Mouse (Mus musculus) forebrain, embryonic 11.5 days (tissue): ENCODE data around the gene H2al2b. TPM values are rescaled to one million over a fixed set of nuclear protein-coding genes. Genes with fewer than 3 reads are reported as not detected.
"Not testable (repeated sequence)": the region's sequence is repeated elsewhere in the genome, so short reads cannot be mapped to it uniquely, and the experiment has no call there.

Source experiments
- ATAC-seq: fragments of 200-750 bp; cut with Nextera tagmentation; replicated peaks from 2 replicates; pipeline ENCODE4 v1.8.0; 2017; ENCODE audit warnings: moderate TSS enrichment; ENCODE audit not compliant: low FRiP score
- DNase-seq: peaks from one replicate; pipeline ENCODE4 v3.0.0-alpha.2; 2017; ENCODE audit warnings: low spot score
- H3K27ac ChIP-seq: fragments of 300-500 bp; sonication (generic); 2 replicates; pipeline ENCODE4 v1.5.1; 2014; ENCODE audit warnings: low read depth, low read length
- H3K27me3 ChIP-seq: fragments of 300-500 bp; sonication (generic); 2 replicates; pipeline ENCODE4 v1.6.1; 2014; ENCODE audit warnings: mild to moderate bottlenecking, low read length, mixed read lengths; ENCODE audit not compliant: control insufficient read depth, insufficient read depth
- H3K36me3 ChIP-seq: fragments of 300-500 bp; sonication (generic); 2 replicates; pipeline ENCODE4 v1.6.1; 2014; ENCODE audit warnings: mild to moderate bottlenecking, low read length, moderate library complexity, mixed read lengths; ENCODE audit not compliant: control insufficient read depth, insufficient read depth
- H3K4me1 ChIP-seq: fragments of 300-500 bp; sonication (generic); replicated peaks from 2 replicates; pipeline ENCODE4 v1.6.1; 2014; ENCODE audit warnings: low read length, mixed read lengths; ENCODE audit not compliant: control insufficient read depth, insufficient read depth
- H3K4me2 ChIP-seq: fragments of 300-500 bp; sonication (generic); 2 replicates; pipeline ENCODE4 v1.6.1; 2014; ENCODE audit warnings: low read depth, mild to moderate bottlenecking, low read length, moderate library complexity, mixed read lengths; ENCODE audit not compliant: severe bottlenecking
- H3K4me3 ChIP-seq: fragments of 300-500 bp; sonication (generic); 2 replicates; pipeline ENCODE4 v1.5.1; 2014; ENCODE audit warnings: low read depth, low read length
- H3K9ac ChIP-seq: fragments of 300-500 bp; sonication (generic); 2 replicates; pipeline ENCODE4 v1.6.1; 2014; ENCODE audit warnings: low read length
- H3K9me3 ChIP-seq: fragments of 300-500 bp; sonication (generic); 2 replicates; pipeline ENCODE4 v1.6.1; 2016; ENCODE audit warnings: low read length, mixed read lengths; ENCODE audit not compliant: control insufficient read depth
- WGBS: fragments of 180-500 bp; shearing (Covaris S2); extraction: QIAGEN DNeasy Blood & Tissue Kit; methylation state at CpG from one replicate; pipeline ENCODE4 v1.1.7; 2014; 5-methylcytosine and 5-hydroxymethylcytosine counted together
- polyA plus RNA-seq: library from polyadenylated mRNA; unstranded; fragments of >200 nt; fragmentation: Nextera tagmentation; extraction: Ambion mirVana; gene quantifications from 2 replicates; pipeline ENCODE4 v1.2.1, GENCODE M21; 2014

Gene H2al2b
- not detected in 2 replicates for polyA plus RNA-seq

- ATAC-seq, H3K36me3 ChIP-seq: not testable (repeated sequence)
- WGBS = no CpG with 5 or more reads among the region's 4 CpGs
Measured at GRCm38 (mm10) chrY:2720574-2720973, at the start of gene H2al2b. TSS of gene H2al2b (minus strand) at chrY:2720674.

More at GRCm38 (mm10) chrY:2720574-2720973, at the start of gene H2al2b:
- H3K4me3 ChIP-seq, H3K4me2 ChIP-seq, H3K9ac ChIP-seq, H3K4me1 ChIP-seq, H3K9me3 ChIP-seq, DNase-seq, H3K27me3 ChIP-seq, H3K27ac ChIP-seq: not testable (repeated sequence)

Other genes with a start within 250 kb of the H2al2b start
- not detected in 2 replicates for gene H2al2c, start 121.6 kb downstream of the H2al2b start, polyA plus RNA-seq
- gene Sry, start 57.0 kb downstream of the H2al2b start, polyA plus RNA-seq = not detected in 2 replicates
- gene Gm4064, start 75.5 kb upstream of the H2al2b start, polyA plus RNA-seq = not detected in 2 replicates
- not detected in 2 replicates for gene Rbmy, start 110.0 kb upstream of the H2al2b start, polyA plus RNA-seq
- not detected in 2 replicates for gene Gm10256, start 110.0 kb upstream of the H2al2b start, polyA plus RNA-seq
- gene Gm10352, start 180.3 kb upstream of the H2al2b start, polyA plus RNA-seq = 0.25 TPM in 1 of 2 replicates, not detected in the other
- not detected in 2 replicates for gene Gm29289, start 211.9 kb upstream of the H2al2b start, polyA plus RNA-seq